Mouse (Mus musculus) intestine, embryonic 15.5 days (tissue): Measurements from ENCODE around the gene Upf1. TPM values are rescaled to one million over a fixed set of nuclear protein-coding genes. Genes with fewer than 3 reads are reported as not detected.

Experiments used
- ATAC-seq: fragments of 200-750 bp; cut with Nextera tagmentation; 2 replicates; pipeline ENCODE4 v1.8.0; 2017; ENCODE audit warnings: moderate TSS enrichment, moderate library complexity
- H3K27ac ChIP-seq: fragments of 300-500 bp; sonication (generic); 2 replicates; pipeline ENCODE4 v1.5.1; 2015; ENCODE audit warnings: mild to moderate bottlenecking, inconsistent platforms
- H3K27me3 ChIP-seq: fragments of 300-500 bp; sonication (generic); replicated peaks from 2 replicates; pipeline ENCODE4 v1.6.1; 2015; ENCODE audit warnings: inconsistent platforms
- H3K36me3 ChIP-seq: fragments of 300-500 bp; sonication (generic); 2 replicates; pipeline ENCODE4 v1.6.1; 2015; ENCODE audit warnings: inconsistent platforms
- H3K4me1 ChIP-seq: fragments of 300-500 bp; sonication (generic); replicated peaks from 2 replicates; pipeline ENCODE4 v1.6.1; 2015; ENCODE audit warnings: inconsistent platforms
- H3K4me2 ChIP-seq: fragments of 300-500 bp; sonication (generic); replicated peaks from 2 replicates; pipeline ENCODE4 v1.6.1; 2015; ENCODE audit warnings: mild to moderate bottlenecking, inconsistent platforms
- H3K4me3 ChIP-seq: fragments of 300-500 bp; sonication (generic); replicated peaks from 2 replicates; pipeline ENCODE4 v1.5.1; 2015; ENCODE audit warnings: inconsistent platforms
- H3K9ac ChIP-seq: fragments of 300-500 bp; sonication (generic); 2 replicates; pipeline ENCODE4 v1.6.1; 2015; ENCODE audit warnings: inconsistent platforms
- H3K9me3 ChIP-seq: fragments of 300-500 bp; sonication (generic); 2 replicates; pipeline ENCODE4 v1.6.1; 2016; ENCODE audit warnings: inconsistent platforms
- WGBS: fragments of 180-500 bp; shearing (Covaris S2); methylation state at CpG from one replicate; pipeline ENCODE4 v1.1.7; 2015; 5-methylcytosine and 5-hydroxymethylcytosine counted together
- polyA plus RNA-seq: library from polyadenylated mRNA; unstranded; fragments of >200 nt; fragmentation: Nextera tagmentation; extraction: Ambion mirVana; gene quantifications from 2 replicates; pipeline ENCODE4 v1.2.1, GENCODE M21; 2015

Upf1 gene
- polyA plus RNA-seq, 1 experiment from 2014 or later, result 15.7 TPM

DNA sequence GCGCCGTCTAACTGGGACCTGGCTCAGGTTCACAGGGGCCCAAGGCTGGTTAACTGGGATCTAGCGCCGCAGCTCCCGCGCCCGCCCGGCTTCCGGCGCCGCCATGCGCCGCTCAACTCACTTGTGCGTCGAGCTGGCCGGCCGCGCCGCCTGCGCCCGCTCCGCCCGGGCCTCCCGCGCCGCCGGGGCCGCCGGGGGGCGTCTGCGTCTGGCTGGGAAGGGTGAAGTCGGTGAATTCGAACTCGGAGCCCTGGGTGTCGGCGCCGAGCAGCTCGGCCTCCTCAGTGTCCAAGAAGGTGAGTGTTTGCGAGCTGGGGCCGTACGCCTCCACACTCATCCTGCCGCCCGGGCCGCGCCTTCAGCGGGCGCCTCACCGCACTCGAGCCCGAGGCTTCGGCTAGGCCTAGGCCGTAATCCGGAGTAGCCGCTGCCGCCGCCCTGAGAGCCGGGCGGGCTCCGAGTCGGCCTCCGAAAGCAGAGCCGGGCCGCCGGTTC lies 374 bp downstream of the Upf1 start:
- Histone ChIP-seq H3K27me3 (no peaks in the 10 kb centered on the region), H3K9ac (peak overlapping the region; percentile 96), H3K27ac (peak overlapping the region; percentile 88), H3K4me3 (peak overlapping the region; percentile 96), H3K36me3 (peaks cover 13% of the 10 kb centered on the region; the same call in 1 of the 2 replicates), H3K4me2 (peak overlapping the region; percentile 90), H3K4me1 (peaks cover 50% of the 10 kb centered on the region), H3K9me3 (no peaks in the 10 kb centered on the region)
- WGBS, result under 1% methylated on average over 59 of the region's 64 CpGs
- peak; percentile 59 for ATAC-seq

DNA sequence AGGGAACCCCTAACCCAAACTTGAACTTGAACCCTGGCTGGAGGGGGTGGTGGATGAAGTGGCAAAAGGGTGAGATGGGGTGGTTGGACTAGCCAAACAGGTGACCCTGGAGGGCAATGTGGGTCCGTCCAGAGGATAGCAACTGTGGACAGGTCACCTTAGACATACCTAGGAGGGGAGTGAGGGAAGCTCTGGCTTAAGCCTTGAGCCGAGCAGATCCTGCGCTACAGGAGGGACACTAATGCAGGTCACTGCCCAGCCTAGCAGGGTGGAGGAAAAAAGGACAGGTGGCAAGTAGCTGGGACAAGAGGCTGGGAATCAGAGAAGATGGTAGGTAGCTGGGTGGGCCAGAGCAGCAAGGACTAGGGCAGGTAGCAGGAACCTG lies 1.1 kb downstream of the Upf1 start:
- 19% methylated on average over 3 of the region's 3 CpGs for WGBS
- peak overlapping the region; percentile 90 for H3K4me2 ChIP-seq
- no peaks in the 10 kb centered on the region for H3K9me3 ChIP-seq
- peak overlapping the region; percentile 96 for H3K9ac ChIP-seq
- peak overlapping the region; percentile 96 for H3K4me3 ChIP-seq
- H3K36me3 ChIP-seq, result peaks cover 13% of the 10 kb centered on the region; the same call in 1 of the 2 replicates
- no peak for ATAC-seq
- 0 out of 2 replicates have a peak overlapping the region, but pooled peaks have one; percentile 88 for H3K27ac ChIP-seq
- H3K27me3 ChIP-seq, result no peaks in the 10 kb centered on the region
- peaks cover 50% of the 10 kb centered on the region for H3K4me1 ChIP-seq

DNA sequence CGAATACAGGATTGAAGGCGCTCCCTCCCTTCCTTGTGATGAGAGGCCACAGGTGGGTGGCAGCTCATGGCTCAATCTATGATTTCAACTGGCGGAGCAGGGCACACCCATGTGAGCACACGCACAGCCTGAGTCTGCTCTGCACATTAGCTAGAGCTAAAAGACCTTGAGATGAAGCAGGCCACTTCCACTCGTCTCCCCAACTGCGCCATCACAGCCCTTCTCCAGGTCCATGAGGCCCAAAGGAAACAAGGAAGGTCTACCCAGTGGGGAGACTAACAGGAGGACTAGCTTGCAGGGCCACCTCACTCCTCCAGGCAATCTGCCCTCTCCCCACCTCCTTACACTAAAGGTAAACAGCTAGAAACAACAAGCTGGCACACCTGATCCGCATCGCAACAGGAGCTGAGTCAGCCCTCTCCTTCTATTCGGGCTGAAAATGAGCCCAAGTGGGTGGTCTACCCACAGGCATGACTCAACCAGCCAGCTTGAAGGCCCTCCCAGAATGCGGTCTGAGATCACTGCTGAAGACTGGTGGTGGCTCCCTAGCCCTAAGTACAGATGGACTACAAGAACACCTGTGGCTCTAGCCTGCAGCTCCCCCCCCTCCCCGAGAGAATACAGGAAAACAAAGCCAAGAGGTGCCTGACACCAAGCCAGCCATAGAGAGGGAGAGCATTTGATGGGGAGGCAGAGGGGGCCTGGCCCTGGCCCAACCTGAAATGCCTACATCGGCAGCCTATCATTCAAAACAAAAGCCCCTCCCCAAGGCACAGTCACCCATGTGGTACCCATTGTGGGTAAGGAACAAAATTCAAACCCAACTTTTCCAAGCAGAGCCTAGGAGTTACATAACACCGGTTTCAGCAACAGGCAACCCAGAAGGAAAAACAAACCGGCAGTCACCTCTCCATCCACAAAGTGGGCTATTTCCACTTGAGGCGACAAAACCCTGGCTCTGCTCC lies 1.8 kb downstream of the Upf1 start:
- Histone ChIP-seq H3K9ac (peak overlapping the region; percentile 96), H3K9me3 (no peaks in the 10 kb centered on the region), H3K4me3 (peak overlapping the region; percentile 96), H3K4me2 (peak overlapping the region; percentile 90), H3K4me1 (peaks cover 50% of the 10 kb centered on the region), H3K36me3 (peaks cover 16% of the 10 kb centered on the region; the same call in 1 of the 2 replicates), H3K27me3 (no peaks in the 10 kb centered on the region), H3K27ac (0 out of 2 replicates have a peak overlapping the region, but pooled peaks have one; percentile 2)
- WGBS, result 34% methylated on average over 15 of the region's 15 CpGs
- no peak for ATAC-seq

DNA sequence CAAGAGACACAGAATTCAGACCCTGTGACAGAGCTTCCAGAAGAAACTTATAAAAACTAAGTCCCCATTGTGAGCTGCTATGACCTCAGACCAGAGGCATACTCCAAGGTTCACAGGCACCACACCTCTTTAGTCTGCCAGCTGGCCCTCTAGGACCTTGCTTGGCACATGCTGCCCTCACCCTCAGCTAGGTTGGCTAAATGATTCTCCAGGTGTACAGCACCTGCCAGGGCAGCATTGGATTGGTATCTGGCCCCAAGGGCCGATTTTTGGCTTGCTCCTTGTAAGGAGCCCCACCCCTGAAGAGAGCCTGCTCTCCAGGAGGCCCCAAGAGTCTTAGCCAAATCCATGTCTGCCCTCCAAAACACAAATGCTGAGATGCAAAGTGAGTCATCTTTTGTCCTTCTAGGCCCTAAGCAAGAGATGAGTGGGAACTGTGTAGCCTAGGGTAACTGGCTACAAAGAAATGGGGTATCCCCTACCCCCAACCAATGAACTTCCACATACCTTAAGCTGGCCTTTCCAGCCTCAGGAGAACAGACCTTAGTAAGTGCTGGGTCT lies 5.1 kb downstream of the Upf1 start:
- Histone ChIP-seq H3K9me3 (no peaks in the 10 kb centered on the region), H3K4me1 (peaks cover 45% of the 10 kb centered on the region), H3K4me3 (no peak overlapping the region), H3K36me3 (peaks cover 18% of the 10 kb centered on the region), H3K27me3 (no peaks in the 10 kb centered on the region), H3K27ac (no peak overlapping the region), H3K9ac (no peak overlapping the region), H3K4me2 (no peak overlapping the region)
- no peak for ATAC-seq
- 78% methylated on average over 1 of the region's 1 CpGs for WGBS

DNA sequence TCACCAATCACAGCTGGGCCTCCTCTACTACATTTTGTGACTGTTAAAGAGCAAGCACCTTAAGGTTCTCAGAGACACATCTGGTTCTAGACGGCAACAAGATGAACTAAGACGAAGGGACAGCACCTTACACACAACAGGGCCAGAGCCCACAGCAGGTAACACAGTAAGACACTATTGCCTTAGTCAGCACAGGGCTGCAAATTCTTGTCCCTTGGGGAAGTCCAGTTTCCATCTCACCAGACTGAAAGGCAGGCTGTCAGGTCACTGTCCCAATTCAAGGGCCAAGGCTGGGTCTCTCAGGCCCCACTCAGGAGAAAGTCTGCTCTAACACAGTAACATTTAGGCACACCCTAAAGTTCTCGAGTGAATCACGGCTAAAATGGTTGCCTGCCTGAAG lies 5.6 kb downstream of the Upf1 start:
- no peak overlapping the region for H3K27ac ChIP-seq
- H3K4me3 ChIP-seq, result no peak overlapping the region
- H3K36me3 ChIP-seq, result peaks cover 23% of the 10 kb centered on the region
- H3K9me3 ChIP-seq, result no peaks in the 10 kb centered on the region
- no peak overlapping the region for H3K4me2 ChIP-seq
- no peak for ATAC-seq
- no peaks in the 10 kb centered on the region for H3K27me3 ChIP-seq
- 79% methylated on average over 4 of the region's 4 CpGs for WGBS
- no peak overlapping the region for H3K9ac ChIP-seq
- peaks cover 45% of the 10 kb centered on the region for H3K4me1 ChIP-seq

DNA sequence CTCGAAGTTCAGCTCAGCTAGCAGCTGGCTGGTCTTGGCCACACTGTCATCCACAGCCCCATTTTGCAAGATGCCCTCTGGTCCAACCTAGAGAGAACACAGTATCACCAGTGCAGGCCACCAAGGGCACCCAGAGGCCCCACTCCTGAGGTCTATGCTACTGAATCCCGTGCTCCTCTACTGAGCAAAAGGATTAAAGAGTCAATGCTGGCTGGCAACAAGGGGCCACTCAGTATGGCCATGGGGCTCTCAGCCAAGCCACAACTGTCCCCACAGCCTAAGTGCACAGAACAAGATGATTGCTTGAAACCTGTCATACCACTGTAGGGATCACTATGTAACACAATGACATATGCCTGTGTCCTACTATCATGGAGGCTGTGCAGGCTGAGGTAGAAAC lies 8.8 kb downstream of the Upf1 start:
- Histone ChIP-seq H3K4me2 (no peak overlapping the region), H3K27me3 (no peaks in the 10 kb centered on the region), H3K4me3 (no peak overlapping the region), H3K36me3 (peaks cover 48% of the 10 kb centered on the region), H3K4me1 (peaks cover 14% of the 10 kb centered on the region), H3K9me3 (no peaks in the 10 kb centered on the region), H3K27ac (no peak overlapping the region), H3K9ac (no peak overlapping the region)
- ATAC-seq, result no peak
- 87% methylated on average over 2 of the region's 2 CpGs for WGBS

DNA sequence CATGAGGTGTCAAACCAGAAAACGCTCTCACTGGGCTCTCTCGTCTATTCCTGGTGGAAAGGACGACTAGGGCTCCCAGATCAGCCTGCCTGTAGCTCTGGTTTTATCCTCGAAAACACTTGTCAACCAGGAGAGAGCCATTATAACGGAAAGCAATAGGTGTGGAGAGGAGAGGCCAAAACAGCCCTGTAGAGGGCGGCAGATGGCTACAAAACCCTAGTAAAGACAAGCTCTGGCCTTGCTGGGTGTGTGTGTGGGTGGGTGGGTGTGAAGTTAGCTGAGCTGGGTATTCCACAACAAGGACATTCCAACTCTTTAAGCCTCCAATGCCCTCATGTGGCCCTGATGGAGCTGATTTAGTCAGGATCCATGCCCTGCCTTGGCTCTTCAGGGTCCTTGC lies 9.4 kb downstream of the Upf1 start:
- ATAC-seq, result peak; percentile 65; the same call in 1 of the 2 replicates
- Histone ChIP-seq H3K36me3 (peaks cover 48% of the 10 kb centered on the region), H3K27ac (no peak overlapping the region)

DNA sequence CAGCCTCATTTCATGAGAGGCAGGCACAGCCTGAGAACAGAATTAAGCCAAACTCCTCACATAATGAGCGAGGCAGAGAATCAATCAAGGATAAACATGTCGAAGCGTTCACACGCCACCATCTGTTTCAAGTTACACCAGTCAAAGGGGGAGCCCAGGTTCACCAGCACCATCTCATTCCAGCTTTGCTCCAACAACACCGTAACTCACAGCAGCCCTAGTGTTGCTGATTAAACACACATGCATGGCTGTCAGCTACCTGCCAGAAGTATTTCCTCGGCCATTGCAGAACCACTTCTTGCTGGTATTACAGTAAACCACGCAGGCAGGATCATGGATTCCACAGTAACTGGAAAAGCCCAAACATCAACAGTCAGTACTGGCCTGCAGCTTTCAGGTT lies 10.0 kb downstream of the Upf1 start:
- H3K4me2 ChIP-seq, result no peak overlapping the region
- H3K27ac ChIP-seq, result no peak overlapping the region
- H3K4me3 ChIP-seq, result no peak overlapping the region
- no peak for ATAC-seq
- H3K9me3 ChIP-seq, result no peaks in the 10 kb centered on the region
- H3K9ac ChIP-seq, result no peak overlapping the region
- H3K36me3 ChIP-seq, result peaks cover 50% of the 10 kb centered on the region
- WGBS, result 75% methylated on average over 7 of the region's 7 CpGs
- peaks cover 4% of the 10 kb centered on the region; the same call in 1 of the 2 replicates for H3K4me1 ChIP-seq
- H3K27me3 ChIP-seq, result no peaks in the 10 kb centered on the region

More for the DNA sequence above, 9.4 kb downstream of the Upf1 start:
- Histone ChIP-seq H3K4me2 (no peak overlapping the region), H3K4me1 (peaks cover 9% of the 10 kb centered on the region), H3K27me3 (no peaks in the 10 kb centered on the region), H3K9ac (no peak overlapping the region), H3K4me3 (no peak overlapping the region), H3K9me3 (no peaks in the 10 kb centered on the region)
- WGBS, result 57% methylated on average over 6 of the region's 6 CpGs

DNA sequence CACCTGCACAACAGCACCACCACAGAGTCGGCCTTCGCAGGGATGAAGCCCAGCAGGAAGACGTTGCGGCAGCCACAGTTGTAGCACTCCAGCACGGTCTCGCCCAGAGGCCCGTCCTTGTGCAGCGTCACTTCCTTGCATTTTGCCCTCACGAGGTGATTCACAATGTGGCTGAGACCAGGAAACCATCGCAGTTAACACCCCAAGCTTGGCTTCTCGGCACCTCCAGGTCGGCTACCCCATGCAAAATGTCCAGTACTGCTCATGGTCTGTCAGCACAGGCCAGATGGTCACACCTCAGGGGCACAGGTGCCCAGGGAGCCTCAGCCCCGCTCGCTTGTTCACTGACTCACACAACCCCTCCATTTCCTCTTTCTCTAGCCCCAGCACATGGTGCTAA lies 11.1 kb downstream of the Upf1 start:
- Histone ChIP-seq H3K36me3 (peaks cover 61% of the 10 kb centered on the region), H3K4me2 (no peak overlapping the region), H3K4me3 (no peak overlapping the region), H3K9me3 (no peaks in the 10 kb centered on the region), H3K27ac (no peak overlapping the region), H3K9ac (no peak overlapping the region), H3K4me1 (no peaks in the 10 kb centered on the region), H3K27me3 (no peaks in the 10 kb centered on the region)
- no peak for ATAC-seq
- 91% methylated on average over 14 of the region's 14 CpGs for WGBS

DNA sequence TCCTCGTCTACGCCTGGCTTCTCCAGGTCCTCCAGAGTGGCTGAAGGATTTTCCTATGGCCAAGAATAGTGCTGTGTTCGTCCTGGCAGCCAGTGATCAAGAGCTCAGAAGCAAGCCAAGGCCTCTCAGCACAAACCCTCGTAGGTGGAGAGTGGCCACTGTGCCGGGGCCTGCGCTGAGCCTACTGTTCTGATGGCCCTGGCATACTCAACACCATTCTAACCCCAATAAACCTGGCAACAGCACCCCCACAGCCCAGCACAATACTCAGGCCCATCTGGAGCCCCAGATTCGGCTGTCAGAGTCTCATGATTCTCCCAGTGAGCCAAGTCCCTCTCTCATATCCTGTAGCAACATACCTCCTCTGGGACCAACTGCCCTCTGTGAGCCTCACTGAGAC lies 12.4 kb downstream of the Upf1 start:
- Histone ChIP-seq H3K9ac (no peak overlapping the region), H3K27me3 (no peaks in the 10 kb centered on the region), H3K4me1 (no peaks in the 10 kb centered on the region), H3K27ac (no peak overlapping the region), H3K9me3 (no peaks in the 10 kb centered on the region), H3K4me3 (no peak overlapping the region), H3K36me3 (peaks cover 72% of the 10 kb centered on the region), H3K4me2 (no peak overlapping the region)
- ATAC-seq, result no peak
- WGBS, result 86% methylated on average over 7 of the region's 7 CpGs

DNA sequence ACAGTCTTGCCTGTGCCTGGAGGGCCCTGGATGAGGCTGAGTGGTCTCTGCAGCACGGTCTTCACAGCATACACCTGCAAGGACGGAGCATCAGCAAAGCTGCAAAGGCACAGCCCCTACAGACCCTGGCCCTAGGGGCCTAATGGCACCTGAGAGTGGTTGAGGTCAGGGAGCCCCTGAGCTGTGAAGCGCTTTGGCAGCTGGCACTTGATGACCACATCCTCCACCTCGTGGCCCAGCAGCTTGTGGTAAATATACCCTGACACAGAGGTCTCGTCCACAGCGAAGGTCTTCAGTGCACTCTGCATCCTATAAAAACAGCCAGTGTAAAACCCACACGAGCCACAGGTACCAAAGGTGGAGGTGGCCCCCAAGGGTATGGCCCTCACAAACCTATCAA lies 14.1 kb downstream of the Upf1 start:
- no peak overlapping the region for H3K27ac ChIP-seq
- H3K27me3 ChIP-seq, result no peaks in the 10 kb centered on the region
- no peak overlapping the region for H3K4me2 ChIP-seq
- H3K36me3 ChIP-seq, result peaks cover 89% of the 10 kb centered on the region
- no peaks in the 10 kb centered on the region for H3K4me1 ChIP-seq
- H3K9me3 ChIP-seq, result no peaks in the 10 kb centered on the region
- 88% methylated on average over 7 of the region's 7 CpGs for WGBS
- no peak overlapping the region for H3K4me3 ChIP-seq
- H3K9ac ChIP-seq, result no peak overlapping the region
- ATAC-seq, result no peak

DNA sequence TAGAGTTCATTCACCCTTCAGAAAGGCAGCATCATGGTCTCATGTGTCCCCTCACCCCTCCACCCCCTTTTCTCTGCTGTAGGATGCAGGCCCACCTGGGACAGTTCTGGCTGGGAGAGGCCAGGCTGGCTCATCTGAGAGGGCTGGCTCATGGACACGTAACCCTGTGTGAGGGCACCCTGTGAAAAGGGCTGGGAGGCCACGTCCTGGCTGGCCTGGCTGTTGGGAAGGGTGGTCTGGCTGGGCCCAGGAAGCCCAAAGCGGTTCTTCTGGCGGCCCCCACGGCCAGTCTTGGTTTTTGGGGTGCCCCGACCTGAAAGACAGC lies 20.2 kb downstream of the Upf1 start:
- H3K9ac ChIP-seq, result no peak overlapping the region
- H3K4me2 ChIP-seq, result no peak overlapping the region
- no peaks in the 10 kb centered on the region for H3K9me3 ChIP-seq
- WGBS, result 94% methylated on average over 6 of the region's 6 CpGs
- H3K27ac ChIP-seq, result no peak overlapping the region
- peaks cover 3% of the 10 kb centered on the region; the same call in 1 of the 2 replicates for H3K27me3 ChIP-seq
- peaks cover 14% of the 10 kb centered on the region for H3K4me1 ChIP-seq
- H3K4me3 ChIP-seq, result no peak overlapping the region
- peaks cover 64% of the 10 kb centered on the region for H3K36me3 ChIP-seq
- ATAC-seq, result no peak
